Mouse (Mus musculus) limb, embryonic 11.5 days (tissue): ENCODE data around the gene Susd6. TPM values are rescaled to one million over a fixed set of nuclear protein-coding genes. Genes with fewer than 3 reads are reported as not detected.

ENCODE experiments used
- ATAC-seq: fragments of 200-750 bp; cut with Nextera tagmentation; 2 replicates; pipeline ENCODE4 v1.8.0; 2017; ENCODE audit warnings: low read depth; ENCODE audit not compliant: insufficient number of reproducible peaks, low FRiP score, low TSS enrichment
- DNase-seq: peaks from one replicate; pipeline ENCODE4 v3.0.0-alpha.2; 2015; ENCODE audit warnings: low spot score
- H3K27ac ChIP-seq: fragments of 300-500 bp; sonication (generic); replicated peaks from 2 replicates; pipeline ENCODE4 v1.5.1; 2014; ENCODE audit warnings: low read depth, mild to moderate bottlenecking, low read length
- H3K27me3 ChIP-seq: fragments of 300-500 bp; sonication (generic); 2 replicates; pipeline ENCODE4 v1.6.1; 2014; ENCODE audit warnings: mild to moderate bottlenecking, low read length, mixed read lengths; ENCODE audit not compliant: control insufficient read depth, insufficient read depth
- H3K36me3 ChIP-seq: fragments of 300-500 bp; sonication (generic); 2 replicates; pipeline ENCODE4 v1.6.1; 2014; ENCODE audit warnings: mild to moderate bottlenecking, low read length, moderate library complexity, mixed read lengths; ENCODE audit not compliant: control insufficient read depth, insufficient read depth
- H3K4me1 ChIP-seq: fragments of 300-500 bp; sonication (generic); 2 replicates; pipeline ENCODE4 v1.6.1; 2014; ENCODE audit warnings: low read length, mixed read lengths; ENCODE audit not compliant: control insufficient read depth, insufficient read depth
- H3K4me2 ChIP-seq: fragments of 300-500 bp; sonication (generic); 2 replicates; pipeline ENCODE4 v1.6.1; 2014; ENCODE audit warnings: low read depth, mild to moderate bottlenecking, moderate library complexity; ENCODE audit not compliant: severe bottlenecking
- H3K4me3 ChIP-seq: fragments of 300-500 bp; sonication (generic); 2 replicates; pipeline ENCODE4 v1.5.1; 2014; ENCODE audit warnings: low read depth, low read length
- H3K9ac ChIP-seq: fragments of 300-500 bp; sonication (generic); 2 replicates; pipeline ENCODE4 v1.6.1; 2014; ENCODE audit warnings: mild to moderate bottlenecking, low read length
- H3K9me3 ChIP-seq: fragments of 300-500 bp; sonication (generic); 2 replicates; pipeline ENCODE4 v1.6.1; 2016; ENCODE audit warnings: low read length; ENCODE audit not compliant: control insufficient read depth
- WGBS: fragments of 180-500 bp; shearing (Covaris S2); extraction: QIAGEN DNeasy Blood & Tissue Kit; methylation state at CpG from one replicate; pipeline ENCODE4 v1.1.7; 2014; 5-methylcytosine and 5-hydroxymethylcytosine counted together
- polyA plus RNA-seq: library from polyadenylated mRNA; unstranded; fragments of >200 nt; fragmentation: Nextera tagmentation; extraction: Ambion mirVana; gene quantifications from 2 replicates; pipeline ENCODE4 v1.2.1, GENCODE M21; 2014

Susd6 gene
- polyA plus RNA-seq, 1 experiment from 2014 or later, result 14.3 TPM

- no peaks in the 10 kb centered on the region for H3K9me3 ChIP-seq
- no peaks in the 10 kb centered on the region for H3K4me1 ChIP-seq
- no peak overlapping the region for H3K27ac ChIP-seq
- no peak overlapping the region for H3K9ac ChIP-seq
- ATAC-seq (no peak), DNase-seq (no peak)
- no peak overlapping the region for H3K4me3 ChIP-seq
- H3K27me3 ChIP-seq, result no peaks in the 10 kb centered on the region
- H3K36me3 ChIP-seq, result peaks cover 2% of the 10 kb centered on the region; the same call in 1 of the 2 replicates
- 80% methylated on average over 3 of the region's 3 CpGs for WGBS
- H3K4me2 ChIP-seq, result no peak overlapping the region
Measured at GRCm38 (mm10) chr12:80867083-80867482, 76.8 kb downstream of the Susd6 start.

GRCm38 (mm10) chr12:80868401-80868800 is 78.1 kb downstream of the Susd6 start:
- WGBS, result 84% methylated on average over 7 of the region's 7 CpGs
- ATAC-seq (no peak), DNase-seq (no peak)
- no peak overlapping the region for H3K4me2 ChIP-seq
- no peaks in the 10 kb centered on the region for H3K4me1 ChIP-seq
- no peak overlapping the region for H3K9ac ChIP-seq
- peaks cover 2% of the 10 kb centered on the region; the same call in 1 of the 2 replicates for H3K36me3 ChIP-seq
- H3K9me3 ChIP-seq, result no peaks in the 10 kb centered on the region
- no peak overlapping the region for H3K27ac ChIP-seq
- H3K27me3 ChIP-seq, result no peaks in the 10 kb centered on the region
- H3K4me3 ChIP-seq, result no peak overlapping the region

DNA sequence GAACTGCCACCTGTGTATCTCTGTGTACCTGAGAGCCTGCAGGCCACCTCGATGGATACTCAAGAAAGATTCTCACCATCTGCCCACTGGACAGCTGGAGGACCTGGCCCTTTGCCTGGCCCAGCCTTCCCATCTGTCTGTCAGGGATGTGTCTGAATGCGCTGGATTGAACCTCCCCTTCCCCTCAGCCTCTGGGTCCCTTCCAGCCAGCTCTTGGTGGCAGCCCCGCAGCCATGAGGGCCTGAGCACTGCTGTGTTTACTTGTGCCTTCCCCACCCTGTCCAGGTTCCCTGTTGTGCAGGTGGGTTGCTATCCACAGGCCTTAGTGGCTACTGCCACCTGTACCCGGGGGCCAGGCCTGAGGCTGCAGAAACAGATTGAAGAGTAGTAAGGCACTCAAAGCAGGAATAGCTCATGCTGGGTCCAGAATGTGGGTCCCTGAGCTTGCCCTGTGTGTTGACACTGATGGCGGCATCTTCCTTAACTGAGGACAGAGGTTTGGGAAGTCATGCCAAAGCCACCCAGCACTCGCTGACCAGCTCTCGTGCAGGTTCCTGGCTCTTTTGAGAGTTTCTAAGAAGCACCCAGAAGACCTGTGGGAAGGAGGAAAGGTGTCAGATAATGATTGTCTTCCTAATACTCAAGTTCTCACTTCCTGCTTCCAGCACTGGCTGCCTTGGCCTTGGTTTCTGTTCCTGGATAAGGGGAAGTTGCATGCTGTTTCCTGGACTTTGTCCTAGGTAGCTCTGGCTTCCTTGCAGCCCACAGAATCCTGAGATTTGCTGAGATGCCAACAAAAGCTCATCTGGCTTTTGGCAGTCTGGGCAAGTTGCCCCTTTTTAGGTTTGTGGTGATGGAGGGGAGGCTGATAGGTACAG is 87.1 kb downstream of the Susd6 start:
- H3K36me3 ChIP-seq, result peaks cover 4% of the 10 kb centered on the region
- WGBS, result 91% methylated on average over 7 of the region's 7 CpGs

DNA sequence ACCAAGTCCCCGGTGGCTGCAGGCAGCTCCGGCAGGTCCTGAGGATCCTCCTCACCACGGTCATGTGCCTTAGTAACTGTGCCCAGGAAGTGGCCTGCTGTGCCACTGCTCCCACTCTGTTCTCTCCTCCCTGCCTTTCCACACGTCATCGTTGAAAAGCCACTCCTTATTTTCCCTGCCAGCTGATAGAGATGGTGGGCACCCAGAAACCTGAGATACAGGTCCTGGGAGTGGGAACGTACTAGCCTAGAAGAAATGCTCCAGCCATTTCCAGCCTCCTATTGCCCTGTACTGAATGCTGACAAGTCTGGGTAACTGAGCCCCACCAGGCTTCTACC is 87.8 kb downstream of the Susd6 start:
- Histone ChIP-seq H3K9ac (no peak overlapping the region), H3K36me3 (peaks cover 4% of the 10 kb centered on the region), H3K9me3 (no peaks in the 10 kb centered on the region), H3K4me3 (no peak overlapping the region), H3K27ac (no peak overlapping the region), H3K4me1 (no peaks in the 10 kb centered on the region), H3K27me3 (no peaks in the 10 kb centered on the region), H3K4me2 (no peak overlapping the region)
- no peak for ATAC-seq
- DNase-seq, result no peak
- 90% methylated on average over 6 of the region's 6 CpGs for WGBS

More for the DNA sequence above, 87.1 kb downstream of the Susd6 start:
- H3K9me3 ChIP-seq, result no peaks in the 10 kb centered on the region
- H3K4me3 ChIP-seq, result no peak overlapping the region
- H3K4me2 ChIP-seq, result no peak overlapping the region
- DNase-seq, result no peak
- H3K9ac ChIP-seq, result no peak overlapping the region
- no peaks in the 10 kb centered on the region for H3K4me1 ChIP-seq
- no peak overlapping the region for H3K27ac ChIP-seq
- ATAC-seq, result no peak
- H3K27me3 ChIP-seq, result no peaks in the 10 kb centered on the region

- no peak for DNase-seq
- H3K9me3 ChIP-seq, result no peaks in the 10 kb centered on the region
- 70% methylated on average over 3 of the region's 3 CpGs for WGBS
- no peak overlapping the region for H3K27ac ChIP-seq
- no peak for ATAC-seq
- no peaks in the 10 kb centered on the region for H3K27me3 ChIP-seq
- H3K4me3 ChIP-seq, result no peak overlapping the region
- peaks cover 4% of the 10 kb centered on the region for H3K36me3 ChIP-seq
- H3K9ac ChIP-seq, result no peak overlapping the region
- no peak overlapping the region for H3K4me2 ChIP-seq
- no peaks in the 10 kb centered on the region for H3K4me1 ChIP-seq
Measured at GRCm38 (mm10) chr12:80878653-80879052, 88.3 kb downstream of the Susd6 start.

GRCm38 (mm10) chr12:80879267-80879666 is 89.0 kb downstream of the Susd6 start:
- 52% methylated on average over 4 of the region's 4 CpGs for WGBS
- Histone ChIP-seq H3K9me3 (no peaks in the 10 kb centered on the region), H3K36me3 (peaks cover 4% of the 10 kb centered on the region), H3K27ac (no peak overlapping the region), H3K27me3 (no peaks in the 10 kb centered on the region), H3K4me2 (no peak overlapping the region), H3K4me1 (no peaks in the 10 kb centered on the region), H3K9ac (no peak overlapping the region), H3K4me3 (no peak overlapping the region)
- no peak for ATAC-seq
- no peak for DNase-seq

DNA sequence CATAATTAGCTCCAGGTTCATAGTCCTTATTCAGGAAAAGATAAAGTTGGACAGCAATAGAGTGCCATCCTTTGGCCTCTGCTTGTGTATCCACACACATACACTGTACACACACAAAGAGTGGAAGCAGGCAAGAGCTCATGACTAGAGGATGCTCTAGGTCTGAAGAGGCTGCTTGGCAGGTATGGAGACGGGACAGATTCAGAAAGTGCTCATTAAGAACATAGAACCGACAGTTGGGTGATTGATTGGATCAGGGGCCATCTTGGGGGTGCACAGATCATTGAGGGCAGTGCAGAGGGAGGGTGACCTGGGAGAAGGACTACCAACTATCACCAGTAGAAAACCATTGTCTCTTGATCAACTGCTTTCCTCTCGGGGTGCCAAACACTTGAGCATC is 90.8 kb downstream of the Susd6 start:
- H3K4me1 ChIP-seq, result 0 out of 2 replicates have a peak, but pooled peaks cover 4% of the 10 kb centered on the region
- H3K27ac ChIP-seq, result no peak overlapping the region
- H3K4me3 ChIP-seq, result no peak overlapping the region
- 91% methylated on average over 3 of the region's 3 CpGs for WGBS
- no peak overlapping the region for H3K4me2 ChIP-seq
- peaks cover 4% of the 10 kb centered on the region for H3K36me3 ChIP-seq
- H3K9me3 ChIP-seq, result no peaks in the 10 kb centered on the region
- ATAC-seq (no peak), DNase-seq (no peak)
- H3K9ac ChIP-seq, result no peak overlapping the region
- no peaks in the 10 kb centered on the region for H3K27me3 ChIP-seq

GRCm38 (mm10) chr12:80883278-80883677 is 93.0 kb downstream of the Susd6 start:
- H3K9me3 ChIP-seq, result no peaks in the 10 kb centered on the region
- no peak for ATAC-seq
- DNase-seq, result no peak
- H3K4me3 ChIP-seq, result no peak overlapping the region
- H3K36me3 ChIP-seq, result no peaks in the 10 kb centered on the region; the same call in 1 of the 2 replicates
- no peak overlapping the region for H3K4me2 ChIP-seq
- H3K9ac ChIP-seq, result no peak overlapping the region
- WGBS, result 93% methylated on average over 3 of the region's 3 CpGs
- no peak overlapping the region for H3K27ac ChIP-seq
- 0 out of 2 replicates have a peak, but pooled peaks cover 4% of the 10 kb centered on the region for H3K4me1 ChIP-seq
- H3K27me3 ChIP-seq, result no peaks in the 10 kb centered on the region
